Mouse (Mus musculus) ES-E14 (cell line): ENCODE measurements at regions not wholly inside any gene's neighbourhood (a gene's known extent, or its start where the extent isn't known, plus 50 kb on each side); places are given as distances from the start of the nearest gene placed in this dataset.

Source experiments
- DNase-seq: peaks from one replicate; pipeline ENCODE4 v3.0.0-alpha.2; 2013; ENCODE audit warnings: low read depth, low spot score
- H3K27ac ChIP-seq: 2 replicates; pipeline ENCODE4 v1.5.1; 2012; ENCODE audit warnings: low read depth, mild to moderate bottlenecking, low read length, moderate library complexity, mixed read lengths; ENCODE audit not compliant: poor library complexity, insufficient read depth, severe bottlenecking
- H3K36me3 ChIP-seq: 2 replicates; pipeline ENCODE4 v1.6.1; 2012; ENCODE audit warnings: mild to moderate bottlenecking, low read length, moderate library complexity, mixed read lengths; ENCODE audit not compliant: control insufficient read depth, poor library complexity, insufficient read depth, severe bottlenecking
- H3K4me1 ChIP-seq, 2 experiments: fragments of 150-350 bp in 1 of 2; sonication (generic) in 1 of 2; 2 replicates each; pipeline ENCODE4 v1.6.1; 2012; ENCODE audit warnings: low read length in 2 of 2, mild to moderate bottlenecking in 1 of 2, mixed read lengths in 1 of 2; ENCODE audit not compliant: control insufficient read depth in 2 of 2, insufficient read depth in 2 of 2, poor library complexity in 1 of 2
- H3K4me3 ChIP-seq, 2 experiments: fragments of 150-350 bp in 1 of 2; sonication (generic) in 1 of 2; 2 replicates each; pipeline ENCODE4 v1.5.1; 2012; ENCODE audit warnings: low read length in 2 of 2, low read depth in 1 of 2, mild to moderate bottlenecking in 1 of 2, mixed read lengths in 1 of 2; ENCODE audit not compliant: insufficient read depth in 1 of 2, poor library complexity in 1 of 2, severe bottlenecking in 1 of 2
- H3K9ac ChIP-seq: 2 replicates; pipeline ENCODE4 v1.6.1; 2012; ENCODE audit warnings: low read depth, mild to moderate bottlenecking, low read length, mixed read lengths; ENCODE audit not compliant: poor library complexity, insufficient read depth, severe bottlenecking
- H3K9me3 ChIP-seq: fragments of 150-350 bp; sonication (generic); 2 replicates; pipeline ENCODE4 v1.6.1; 2012; ENCODE audit warnings: low read depth, mild to moderate bottlenecking, low read length; ENCODE audit not compliant: control insufficient read depth, insufficient read depth
- CHD2 ChIP-seq: IDR thresholded peaks from 2 replicates; pipeline ENCODE4 v1.6.1; 2014; ENCODE audit warnings: mild to moderate bottlenecking, low read depth, low read length, inconsistent platforms
- HCFC1 ChIP-seq: IDR thresholded peaks from 2 replicates; pipeline ENCODE4 v1.6.1; 2012; ENCODE audit warnings: low read length, inconsistent platforms, borderline replicate concordance; ENCODE audit not compliant: insufficient read depth
- MAFK ChIP-seq: IDR thresholded peaks from 2 replicates; pipeline ENCODE4 v1.6.1; 2014; ENCODE audit warnings: mild to moderate bottlenecking, low read depth, low read length, inconsistent platforms; ENCODE audit not compliant: insufficient read depth
- ZC3H11A ChIP-seq: IDR thresholded peaks from 2 replicates; pipeline ENCODE4 v1.6.1; 2012; ENCODE audit warnings: low read depth, mild to moderate bottlenecking, inconsistent platforms, low read length, borderline replicate concordance
- ZNF384 ChIP-seq: IDR thresholded peaks from 2 replicates; pipeline ENCODE4 v1.6.1; 2012; ENCODE audit warnings: low read depth, low read length, inconsistent platforms
- in situ Hi-C, 2 experiments: fragments of 600-800 bp; cut with MboI; formaldehyde crosslinking; loops; one replicate each; pipeline ENCODE4 v1.15.1; 2025; ENCODE audit warnings: low sequenced_read_pairs in 2 of 2, inconsistent platforms in 1 of 2; ENCODE audit not compliant: unreplicated experiment in 2 of 2

DNA sequence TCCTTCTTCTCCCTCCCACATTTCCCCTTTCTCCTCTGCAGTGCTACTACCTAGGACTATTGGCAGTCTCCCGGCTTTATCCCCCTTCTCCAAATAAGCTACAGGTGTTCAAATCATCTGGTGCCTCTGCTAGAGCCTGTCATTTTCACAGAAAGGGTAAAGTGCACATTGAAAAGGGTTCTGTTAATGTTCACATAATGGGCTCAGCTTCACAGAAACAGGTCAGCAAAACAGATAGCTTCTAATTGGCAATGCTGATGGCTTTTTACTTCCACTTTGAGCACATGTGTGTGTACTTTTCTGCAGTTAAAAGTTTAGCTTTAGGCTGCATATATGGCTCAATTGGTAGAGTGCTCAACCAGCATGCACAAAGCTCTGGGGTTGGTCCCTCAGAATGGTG is 114.4 kb upstream of the Ralgapa2 start:
- H3K9ac ChIP-seq, result no peak overlapping the region
- no peak for TF ChIP-seq MAFK
- TF ChIP-seq ZNF384, result no peak
- no peak for TF ChIP-seq ZC3H11A
- no peak for TF ChIP-seq HCFC1
- no peak for TF ChIP-seq CHD2
- H3K36me3 ChIP-seq, result no peaks in the 10 kb centered on the region
- in situ Hi-C loops, result loop anchor here in 1 of 2 experiments (5.0 kb wide), 1 partner anchor 551 kb away; no protein-coding TSS in a partner anchor
- peaks cover 24% of the 10 kb centered on the region in 2 experiments for H3K4me1 ChIP-seq
- no peak overlapping the region for H3K4me3 ChIP-seq
- no peak overlapping the region for H3K27ac ChIP-seq
- no peaks in the 10 kb centered on the region for H3K9me3 ChIP-seq
- DNase-seq, result no peak

DNA sequence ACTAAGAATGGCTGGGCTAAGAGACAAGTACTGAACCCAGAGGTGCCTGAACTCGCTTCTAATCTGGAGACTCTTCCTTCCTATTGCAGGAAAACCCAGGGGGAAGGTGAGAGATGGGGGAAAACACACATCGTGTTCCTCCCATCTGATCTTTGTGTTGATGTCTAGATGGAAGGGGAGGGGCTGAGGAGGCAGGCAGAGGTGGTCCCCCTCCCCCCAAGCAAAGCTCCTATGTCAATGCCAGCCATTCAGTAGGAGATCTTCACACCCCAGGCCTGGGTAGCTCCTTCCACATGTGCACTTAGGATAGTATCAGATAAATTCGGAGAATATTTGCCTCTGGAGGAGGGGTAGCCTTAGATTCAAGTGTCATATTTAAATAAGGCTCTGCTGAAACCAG is 118.0 kb upstream of the Ralgapa2 start:
- Histone ChIP-seq H3K4me1 (peaks cover 20 to 28% of the 10 kb centered on the region in 2 experiments), H3K4me3 (no peak overlapping the region), H3K27ac (no peak overlapping the region), H3K36me3 (no peaks in the 10 kb centered on the region), H3K9ac (no peak overlapping the region), H3K9me3 (no peaks in the 10 kb centered on the region)
- DNase-seq, result no peak
- in situ Hi-C loops, result loop anchor here in 1 of 2 experiments (5.0 kb wide), 1 partner anchor 547 kb away; no protein-coding TSS in a partner anchor
- TF ChIP-seq ZC3H11A, result no peak
- no peak for TF ChIP-seq CHD2
- no peak for TF ChIP-seq ZNF384
- TF ChIP-seq MAFK, result no peak
- no peak for TF ChIP-seq HCFC1

DNA sequence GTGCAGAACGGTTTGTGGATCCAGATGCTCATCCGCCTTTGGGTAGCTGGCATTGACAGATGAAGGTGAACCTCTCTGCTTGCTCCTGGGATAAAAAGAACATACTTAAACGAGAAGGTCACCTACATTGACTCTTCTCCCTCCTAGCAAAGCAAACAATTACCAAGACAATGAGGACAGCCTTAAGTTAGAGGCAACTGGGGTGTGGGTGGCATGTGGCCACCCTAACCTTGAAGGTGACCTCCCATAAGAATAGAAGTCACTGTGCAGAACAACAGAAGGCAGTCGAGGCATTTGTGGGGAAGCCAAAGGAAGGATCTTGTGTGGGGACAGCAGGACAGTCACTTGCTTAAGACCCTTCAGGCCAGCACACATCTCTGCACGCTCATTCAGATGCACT is 119.0 kb upstream of the Ralgapa2 start:
- no peak; the same call in 1 of the 2 replicates for TF ChIP-seq CHD2
- TF ChIP-seq ZC3H11A, result no peak
- no peak for TF ChIP-seq MAFK
- TF ChIP-seq HCFC1, result no peak
- TF ChIP-seq ZNF384, result no peak
- in situ Hi-C loops, result loop anchor here in 1 of 2 experiments (5.0 kb wide), 1 partner anchor 546 kb away; no protein-coding TSS in a partner anchor
- Histone ChIP-seq H3K36me3 (no peaks in the 10 kb centered on the region), H3K9ac (no peak overlapping the region), H3K4me1 (peaks cover 15 to 23% of the 10 kb centered on the region in 2 experiments), H3K4me3 (peak overlapping the region in 1 of 2 experiments; percentile 17; a peak in 1 of 4 replicates), H3K27ac (peak overlapping the region; percentile 14; the same call in 1 of the 2 replicates), H3K9me3 (no peaks in the 10 kb centered on the region)
- peak; percentile 45 for DNase-seq

DNA sequence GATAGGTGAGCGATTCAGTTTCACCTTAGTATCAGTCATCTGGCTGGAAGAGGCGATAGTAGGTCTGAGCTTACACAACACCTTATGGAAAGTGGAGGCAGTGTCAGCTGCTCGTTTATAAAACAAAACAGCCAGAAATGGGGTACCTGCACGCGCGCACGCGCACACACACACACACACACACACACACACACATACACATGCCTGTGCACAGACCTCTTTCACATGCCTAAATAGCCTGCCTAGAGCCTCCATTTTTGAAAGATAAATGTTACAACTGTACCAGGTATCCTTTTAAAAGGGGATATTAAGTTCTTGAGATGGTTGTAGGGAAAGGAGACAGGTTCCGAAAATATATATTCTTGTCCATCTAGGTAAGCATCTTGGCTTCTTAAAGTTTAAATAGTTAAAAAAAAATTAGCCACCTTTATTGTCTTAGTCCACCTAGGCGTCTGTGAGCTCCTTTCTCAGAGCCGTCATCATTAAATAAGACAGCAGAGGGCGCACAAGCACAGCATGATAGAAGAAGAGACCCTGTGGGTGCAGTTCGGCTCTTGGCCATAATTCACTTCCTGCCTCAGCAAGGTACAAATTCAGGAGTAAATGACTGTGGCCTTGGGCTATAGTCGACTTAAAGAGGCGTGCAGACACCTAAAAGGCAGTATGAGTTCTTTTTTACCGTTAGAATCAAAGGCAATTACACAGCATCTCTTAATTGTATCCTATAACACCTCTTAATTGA is 121.4 kb upstream of the Ralgapa2 start:
- in situ Hi-C loops, result loop anchor here in 1 of 2 experiments (5.0 kb wide), 1 partner anchor 544 kb away; no protein-coding TSS in a partner anchor
- TF ChIP-seq CHD2 (no peak), MAFK (no peak), ZC3H11A (peak; percentile 75)
- Histone ChIP-seq H3K27ac (no peak overlapping the region), H3K4me3 (no peak overlapping the region), H3K36me3 (no peaks in the 10 kb centered on the region), H3K4me1 (peaks cover 11 to 18% of the 10 kb centered on the region in 2 experiments), H3K9me3 (no peaks in the 10 kb centered on the region), H3K9ac (no peak overlapping the region)
- DNase-seq, result peak; percentile 77
